Mouse (Mus musculus) heart, embryonic 10.5 days (tissue): ENCODE results near the gene Snw1. TPM values are rescaled to one million over a fixed set of nuclear protein-coding genes. Genes with fewer than 3 reads are reported as not detected.

Source experiments
- DNase-seq: peaks from one replicate; pipeline ENCODE4 v3.0.0-alpha.2; 2017; ENCODE audit warnings: low spot score
- H3K27ac ChIP-seq: fragments of 300-500 bp; sonication (generic); 2 replicates; pipeline ENCODE4 v1.5.1; 2016; ENCODE audit warnings: mild to moderate bottlenecking
- H3K27me3 ChIP-seq: fragments of 300-500 bp; sonication (generic); 2 replicates; pipeline ENCODE4 v1.6.1; 2016; ENCODE audit warnings: mild to moderate bottlenecking; ENCODE audit not compliant: poor library complexity, insufficient read depth, severe bottlenecking
- H3K36me3 ChIP-seq: fragments of 300-500 bp; sonication (generic); 2 replicates; pipeline ENCODE4 v1.6.1; 2016; ENCODE audit warnings: mild to moderate bottlenecking, moderate library complexity
- H3K4me1 ChIP-seq: fragments of 300-500 bp; sonication (generic); 2 replicates; pipeline ENCODE4 v1.6.1; 2016; ENCODE audit warnings: mild to moderate bottlenecking
- H3K4me3 ChIP-seq: fragments of 300-500 bp; sonication (generic); 2 replicates; pipeline ENCODE4 v1.5.1; 2016; ENCODE audit warnings: mild to moderate bottlenecking, moderate library complexity
- H3K9me3 ChIP-seq: fragments of 300-500 bp; sonication (generic); 2 replicates; pipeline ENCODE4 v1.6.1; 2016; ENCODE audit warnings: mild to moderate bottlenecking, moderate library complexity
- WGBS: fragments of 180-500 bp; shearing (Covaris S2); methylation state at CpG from one replicate; pipeline ENCODE4 v1.1.7; 2016; 5-methylcytosine and 5-hydroxymethylcytosine counted together
- polyA plus RNA-seq: library from polyadenylated mRNA; unstranded; fragments of >200 nt; fragmentation: Nextera tagmentation; extraction: Ambion mirVana; gene quantifications from 2 replicates; pipeline ENCODE4 v1.2.1, GENCODE M21; 2016

Gene Snw1
- polyA plus RNA-seq, 1 experiment from 2014 or later = 116 TPM

DNA sequence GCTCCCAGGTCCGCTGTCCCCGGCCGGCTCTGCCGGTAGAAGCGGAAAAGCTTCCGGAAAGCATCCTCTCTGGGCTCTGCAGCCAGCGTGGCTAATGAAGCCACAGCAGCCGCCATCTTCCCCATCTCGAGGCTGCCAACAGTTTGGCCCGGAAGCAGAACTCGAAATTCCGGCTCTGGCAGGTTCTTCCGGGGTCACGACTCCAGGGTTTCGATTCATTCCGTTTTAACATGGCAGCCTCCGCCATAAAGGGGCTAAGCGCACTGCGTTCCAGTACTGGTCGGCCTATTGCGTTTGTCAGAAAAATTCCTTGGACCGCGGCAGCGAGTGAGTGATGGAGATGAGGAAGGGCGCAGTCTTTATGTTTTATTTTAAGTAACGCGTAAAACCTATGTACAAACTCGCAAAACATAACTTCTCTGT is 28.4 kb downstream of the Snw1 start, which contains the start of the genes Slirp and Alkbh1:
TSS of gene Slirp (plus strand) at position 197 of the 423 bp plus-strand sequence.
TSS of gene Alkbh1 (minus strand) at position 318 of the 423 bp plus-strand sequence.
- peaks cover 17% of the 10 kb centered on the region; the same call in 1 of the 2 replicates for H3K4me1 ChIP-seq
- under 1% methylated on average over 28 of the region's 28 CpGs for WGBS
- peaks cover 56% of the 10 kb centered on the region for H3K36me3 ChIP-seq
- H3K27me3 ChIP-seq = no peaks in the 10 kb centered on the region
- peak; percentile 97 for DNase-seq
- H3K27ac ChIP-seq = peak within 1 kb of the TSS; percentile 99
- H3K4me3 ChIP-seq = peak within 1 kb of the TSS; percentile 91
- H3K9me3 ChIP-seq = no peaks in the 10 kb centered on the region

GRCm38 (mm10) chr12:87443115-87443699 is 28.9 kb downstream of the Snw1 start:
- peaks cover 56% of the 10 kb centered on the region for H3K36me3 ChIP-seq
- under 1% methylated on average over 33 of the region's 33 CpGs for WGBS
- peak overlapping the region; percentile 91 for H3K4me3 ChIP-seq
- H3K27me3 ChIP-seq = no peaks in the 10 kb centered on the region
- DNase-seq = no peak
- peak overlapping the region; percentile 99 for H3K27ac ChIP-seq
- H3K4me1 ChIP-seq = peaks cover 17% of the 10 kb centered on the region; the same call in 1 of the 2 replicates
- no peaks in the 10 kb centered on the region for H3K9me3 ChIP-seq

DNA sequence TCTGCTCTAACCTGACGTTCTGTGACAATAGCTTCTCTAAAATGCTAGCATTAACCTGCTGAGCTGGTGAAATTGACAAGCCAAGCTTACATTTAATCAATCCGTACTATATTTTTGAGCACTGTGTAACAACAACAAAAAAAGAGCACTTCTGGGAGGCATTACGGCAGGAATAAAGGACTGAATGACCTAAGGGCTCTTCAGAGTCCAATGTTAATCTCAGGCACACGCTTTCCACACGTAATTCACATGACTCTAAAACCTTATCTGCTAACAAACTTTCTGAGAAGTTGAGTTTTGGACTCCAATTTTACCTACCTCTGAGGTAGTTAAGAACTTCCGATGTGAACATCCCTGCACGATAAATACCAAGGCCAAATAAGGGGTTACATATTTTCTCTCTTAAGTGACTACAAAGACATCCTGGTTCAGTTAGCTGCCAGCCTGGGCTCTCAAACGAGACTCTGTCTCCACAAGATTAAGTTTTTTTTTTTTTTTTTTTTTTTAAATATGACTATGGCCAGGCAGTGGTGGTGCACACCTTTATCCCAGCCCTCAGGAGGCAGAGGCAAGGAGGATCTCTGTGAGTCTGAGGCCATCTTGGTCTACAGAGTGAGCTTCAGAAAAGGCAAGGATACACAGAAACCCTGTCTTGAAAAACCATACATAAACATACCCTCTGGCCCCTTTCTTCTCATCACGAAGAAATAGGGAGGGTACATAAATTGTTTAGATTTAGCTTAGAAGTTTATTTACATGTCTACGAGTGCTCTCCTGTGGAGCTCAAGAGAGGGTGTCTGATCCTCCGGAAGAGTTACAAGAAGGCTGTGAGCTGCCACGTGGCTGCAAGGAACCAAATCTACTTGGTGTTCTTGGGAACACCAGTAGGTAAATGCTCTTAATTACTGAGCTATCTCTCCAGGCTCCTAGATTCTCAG is 29.6 kb downstream of the Snw1 start:
- DNase-seq = no peak
- no peaks in the 10 kb centered on the region for H3K27me3 ChIP-seq
- peaks cover 17% of the 10 kb centered on the region; the same call in 1 of the 2 replicates for H3K4me1 ChIP-seq
- peak overlapping the region; percentile 91 for H3K4me3 ChIP-seq
- WGBS = 28% methylated on average over 12 of the region's 12 CpGs
- H3K36me3 ChIP-seq = peaks cover 56% of the 10 kb centered on the region
- H3K27ac ChIP-seq = peak overlapping the region; percentile 99
- no peaks in the 10 kb centered on the region for H3K9me3 ChIP-seq

- Histone ChIP-seq H3K27ac (no peak overlapping the region), H3K4me1 (no peaks in the 10 kb centered on the region), H3K9me3 (no peaks in the 10 kb centered on the region), H3K27me3 (no peaks in the 10 kb centered on the region), H3K36me3 (peaks cover 95% of the 10 kb centered on the region), H3K4me3 (no peak overlapping the region)
- 84% methylated on average over 8 of the region's 8 CpGs for WGBS
- DNase-seq = no peak
Observed at GRCm38 (mm10) chr12:87428885-87429284, 43.2 kb downstream of the Snw1 start.

GRCm38 (mm10) chr12:87428295-87428694 is 43.8 kb downstream of the Snw1 start:
- no peak for DNase-seq
- H3K9me3 ChIP-seq = no peaks in the 10 kb centered on the region
- H3K27me3 ChIP-seq = no peaks in the 10 kb centered on the region
- WGBS = 91% methylated on average over 2 of the region's 2 CpGs
- H3K36me3 ChIP-seq = peaks cover 94% of the 10 kb centered on the region
- no peak overlapping the region for H3K4me3 ChIP-seq
- no peak overlapping the region for H3K27ac ChIP-seq
- H3K4me1 ChIP-seq = no peaks in the 10 kb centered on the region

DNA sequence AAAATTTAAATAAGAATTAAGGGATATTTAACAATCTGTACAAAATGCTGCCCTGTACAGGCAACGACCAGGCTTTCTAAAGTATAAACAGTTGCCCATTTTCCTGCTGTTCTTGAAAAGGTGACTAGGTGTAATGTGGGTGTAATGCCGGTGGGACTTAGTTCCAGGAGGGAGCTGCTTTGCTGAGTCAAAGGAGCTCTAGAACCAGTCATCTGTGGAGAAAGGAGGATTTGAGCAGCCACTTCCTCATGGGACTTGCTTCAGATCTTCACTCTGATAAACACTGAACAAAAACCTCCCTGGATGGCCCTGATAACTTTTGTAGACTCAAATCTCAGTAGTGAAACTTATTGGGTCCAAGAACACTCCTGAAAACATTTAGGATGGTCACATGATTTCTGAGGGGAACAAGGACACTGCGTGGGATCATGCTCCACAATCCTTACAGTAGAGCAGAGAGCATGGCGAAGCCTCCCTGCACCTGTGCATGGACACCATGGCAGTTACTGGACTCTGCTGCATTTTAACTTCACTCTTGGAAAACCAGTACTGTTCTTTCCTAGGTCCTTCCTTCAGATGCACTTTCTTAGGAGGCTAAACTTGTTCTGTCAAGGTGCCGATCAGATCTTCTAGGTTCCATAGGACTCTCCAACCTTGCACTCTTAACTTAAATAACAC is 45.6 kb downstream of the Snw1 start:
- DNase-seq = no peak
- no peak overlapping the region for H3K27ac ChIP-seq
- H3K36me3 ChIP-seq = peaks cover 85% of the 10 kb centered on the region
- no peaks in the 10 kb centered on the region for H3K27me3 ChIP-seq
- H3K4me3 ChIP-seq = no peak overlapping the region
- no peaks in the 10 kb centered on the region for H3K9me3 ChIP-seq
- 92% methylated on average over 5 of the region's 5 CpGs for WGBS
- no peaks in the 10 kb centered on the region for H3K4me1 ChIP-seq

GRCm38 (mm10) chr12:87424516-87424915 is 47.6 kb downstream of the Snw1 start:
- Histone ChIP-seq H3K4me1 (peaks cover 5% of the 10 kb centered on the region; the same call in 1 of the 2 replicates), H3K27me3 (no peaks in the 10 kb centered on the region), H3K36me3 (peaks cover 65% of the 10 kb centered on the region), H3K9me3 (no peaks in the 10 kb centered on the region), H3K4me3 (no peak overlapping the region), H3K27ac (no peak overlapping the region)
- WGBS = 39% methylated on average over 3 of the region's 3 CpGs
- no peak for DNase-seq

GRCm38 (mm10) chr12:87423700-87424099 is 48.4 kb downstream of the Snw1 start:
- 26% methylated on average over 1 of the region's 1 CpGs for WGBS
- H3K4me1 ChIP-seq = peaks cover 7% of the 10 kb centered on the region; the same call in 1 of the 2 replicates
- H3K36me3 ChIP-seq = peaks cover 57% of the 10 kb centered on the region

GRCm38 (mm10) chr12:87421708-87422507 is 50.2 kb downstream of the Snw1 start:
- Histone ChIP-seq H3K4me1 (peaks cover 7% of the 10 kb centered on the region; the same call in 1 of the 2 replicates), H3K27ac (no peak overlapping the region), H3K36me3 (peaks cover 39% of the 10 kb centered on the region), H3K27me3 (no peaks in the 10 kb centered on the region), H3K4me3 (no peak overlapping the region), H3K9me3 (no peaks in the 10 kb centered on the region)
- 82% methylated on average over 5 of the region's 5 CpGs for WGBS
- DNase-seq = no peak

More at GRCm38 (mm10) chr12:87423700-87424099, 48.4 kb downstream of the Snw1 start:
- H3K27me3 ChIP-seq = no peaks in the 10 kb centered on the region
- no peak overlapping the region for H3K4me3 ChIP-seq
- H3K9me3 ChIP-seq = no peaks in the 10 kb centered on the region
- no peak for DNase-seq
- no peak overlapping the region for H3K27ac ChIP-seq

- H3K27me3 ChIP-seq = no peaks in the 10 kb centered on the region
- peaks cover 21% of the 10 kb centered on the region; the same call in 1 of the 2 replicates for H3K36me3 ChIP-seq
- H3K9me3 ChIP-seq = no peaks in the 10 kb centered on the region
- DNase-seq = no peak
- H3K27ac ChIP-seq = no peak overlapping the region
- 76% methylated on average over 12 of the region's 12 CpGs for WGBS
- H3K4me1 ChIP-seq = peaks cover 7% of the 10 kb centered on the region; the same call in 1 of the 2 replicates
- H3K4me3 ChIP-seq = no peak overlapping the region
Observed at GRCm38 (mm10) chr12:87419974-87420485, 52.0 kb downstream of the Snw1 start.

- no peaks in the 10 kb centered on the region for H3K9me3 ChIP-seq
- no peaks in the 10 kb centered on the region for H3K27me3 ChIP-seq
- WGBS = 77% methylated on average over 5 of the region's 5 CpGs
Observed at GRCm38 (mm10) chr12:87418921-87419320, 53.2 kb downstream of the Snw1 start.

DNA sequence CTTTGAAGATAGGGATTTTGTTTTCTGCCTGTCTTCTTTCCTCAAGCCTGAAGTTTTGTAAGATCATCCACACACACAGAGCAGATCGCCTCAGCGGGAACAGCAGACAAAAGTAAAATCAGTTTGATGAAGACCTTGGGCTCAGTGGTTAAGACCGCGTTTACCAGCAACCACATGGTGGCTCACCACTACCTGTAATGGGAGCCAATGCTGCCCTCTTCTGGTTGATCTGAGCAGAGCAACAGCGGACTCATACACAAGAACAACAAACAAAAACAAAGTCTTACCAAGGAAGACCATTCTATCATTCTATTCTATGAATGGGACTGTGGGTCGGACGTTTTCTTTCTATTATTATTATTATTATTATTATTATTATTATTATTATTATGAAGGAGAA is 55.4 kb downstream of the Snw1 start:
- Histone ChIP-seq H3K4me1 (peaks cover 9% of the 10 kb centered on the region; the same call in 1 of the 2 replicates), H3K9me3 (no peaks in the 10 kb centered on the region), H3K4me3 (no peak overlapping the region), H3K36me3 (no peaks in the 10 kb centered on the region), H3K27me3 (no peaks in the 10 kb centered on the region), H3K27ac (no peak overlapping the region)
- 26% methylated on average over 7 of the region's 7 CpGs for WGBS
- DNase-seq = peak; percentile 83

More at GRCm38 (mm10) chr12:87418921-87419320, 53.2 kb downstream of the Snw1 start:
- Histone ChIP-seq H3K4me3 (no peak overlapping the region), H3K4me1 (peaks cover 7% of the 10 kb centered on the region; the same call in 1 of the 2 replicates), H3K36me3 (peaks cover 15% of the 10 kb centered on the region; the same call in 1 of the 2 replicates), H3K27ac (no peak overlapping the region)
- DNase-seq = no peak
